Mouse (Mus musculus) limb, embryonic 12.5 days (tissue): ENCODE measurements around the gene Rpl18a. TPM values are rescaled to one million over a fixed set of nuclear protein-coding genes. Genes with fewer than 3 reads are reported as not detected.
"Not testable (repeated sequence)": the region's sequence is repeated elsewhere in the genome, so short reads cannot be mapped to it uniquely, and the experiment has no call there.

Experiments used
- ATAC-seq: fragments of 200-750 bp; cut with Nextera tagmentation; 2 replicates; pipeline ENCODE4 v1.8.0; 2017; ENCODE audit warnings: low read depth, moderate TSS enrichment; ENCODE audit not compliant: insufficient number of reproducible peaks, insufficient read depth, low FRiP score, low TSS enrichment
- H3K27ac ChIP-seq: fragments of 300-500 bp; sonication (generic); 2 replicates; pipeline ENCODE4 v1.5.1; 2016; ENCODE audit warnings: mild to moderate bottlenecking, moderate library complexity
- H3K27me3 ChIP-seq: fragments of 300-500 bp; sonication (generic); 2 replicates; pipeline ENCODE4 v1.6.1; 2016; ENCODE audit warnings: mild to moderate bottlenecking, moderate library complexity
- H3K36me3 ChIP-seq: fragments of 300-500 bp; sonication (generic); 2 replicates; pipeline ENCODE4 v1.6.1; 2016; ENCODE audit warnings: mild to moderate bottlenecking, moderate library complexity
- H3K4me1 ChIP-seq: fragments of 300-500 bp; sonication (generic); replicated peaks from 2 replicates; pipeline ENCODE4 v1.6.1; 2016
- H3K4me2 ChIP-seq: fragments of 300-500 bp; sonication (generic); 2 replicates; pipeline ENCODE4 v1.6.1; 2016; ENCODE audit warnings: mild to moderate bottlenecking, moderate library complexity
- H3K4me3 ChIP-seq: fragments of 300-500 bp; sonication (generic); replicated peaks from 2 replicates; pipeline ENCODE4 v1.5.1; 2016; ENCODE audit warnings: mild to moderate bottlenecking
- H3K9ac ChIP-seq: fragments of 300-500 bp; sonication (generic); replicated peaks from 2 replicates; pipeline ENCODE4 v1.6.1; 2016; ENCODE audit warnings: mild to moderate bottlenecking, moderate library complexity
- H3K9me3 ChIP-seq: fragments of 300-500 bp; sonication (generic); 2 replicates; pipeline ENCODE4 v1.6.1; 2016; ENCODE audit warnings: mild to moderate bottlenecking, moderate library complexity
- WGBS: fragments of 180-500 bp; shearing (Covaris S2); methylation state at CpG from one replicate; pipeline ENCODE4 v1.1.7; 2016; 5-methylcytosine and 5-hydroxymethylcytosine counted together
- polyA plus RNA-seq: library from polyadenylated mRNA; unstranded; fragments of >200 nt; fragmentation: Nextera tagmentation; extraction: Ambion mirVana; gene quantifications from 2 replicates; pipeline ENCODE4 v1.2.1, GENCODE M21; 2016

The Rpl18a gene
- polyA plus RNA-seq, 1 experiment from 2014 or later = 3,693 TPM

DNA sequence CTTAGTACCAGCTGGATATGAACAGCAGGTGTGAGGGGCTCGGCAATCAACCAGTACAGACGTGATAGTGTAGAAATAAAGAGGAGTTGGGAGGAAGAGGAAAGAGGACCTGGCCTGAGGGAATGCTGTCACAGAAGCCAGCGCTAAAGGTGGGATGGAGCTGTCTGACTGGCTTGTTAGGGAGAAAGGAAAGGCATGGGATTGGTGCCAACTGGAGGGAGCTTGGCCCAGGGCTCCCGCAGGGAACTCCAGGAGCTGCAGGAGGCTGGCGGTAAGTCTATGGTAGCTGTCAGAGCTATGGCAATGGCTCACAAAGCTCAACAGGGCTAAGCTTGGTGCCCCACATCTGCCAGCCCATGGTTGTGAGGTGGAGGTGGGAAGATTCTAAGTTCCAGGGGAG lies 5.0 kb upstream of the Rpl18a start:
- Histone ChIP-seq H3K9me3 (no peaks in the 10 kb centered on the region), H3K9ac (no peak overlapping the region), H3K27me3 (peaks cover 8% of the 10 kb centered on the region; the same call in 1 of the 2 replicates), H3K4me1 (peaks cover 22% of the 10 kb centered on the region), H3K4me2 (no peak overlapping the region), H3K36me3 (no peaks in the 10 kb centered on the region), H3K27ac (no peak overlapping the region), H3K4me3 (no peak overlapping the region)
- 41% methylated on average over 5 of the region's 5 CpGs for WGBS
- no peak for ATAC-seq

DNA sequence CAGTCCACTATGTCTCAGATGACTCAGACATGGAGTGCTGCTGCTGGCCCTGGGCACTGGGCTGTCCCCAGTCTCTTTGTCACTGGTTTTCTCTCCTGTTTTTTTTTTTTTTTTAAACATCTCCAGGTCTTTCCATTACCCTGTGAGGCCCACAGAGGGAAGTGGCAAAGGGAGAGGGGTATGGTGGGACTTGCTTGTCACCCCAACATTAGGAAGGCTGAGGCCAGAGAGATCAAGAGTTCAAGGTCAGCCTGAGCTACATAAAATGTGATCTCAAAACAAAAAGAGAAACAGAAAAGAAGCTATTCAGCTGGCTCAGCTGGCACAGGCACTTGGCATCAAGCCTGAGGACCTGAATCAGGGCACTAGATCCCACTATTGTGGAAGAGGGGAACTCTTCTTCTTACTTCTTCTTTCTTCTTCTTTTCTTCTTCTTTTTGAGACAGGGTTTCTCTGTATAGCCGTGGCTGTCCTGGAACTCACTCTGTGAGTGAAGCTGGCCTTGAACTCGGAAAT lies 3.7 kb upstream of the Rpl18a start:
- H3K9ac ChIP-seq = no peak overlapping the region
- H3K36me3 ChIP-seq = peaks cover 4% of the 10 kb centered on the region
- ATAC-seq = no peak
- H3K27me3 ChIP-seq = peaks cover 8% of the 10 kb centered on the region; the same call in 1 of the 2 replicates
- H3K4me2 ChIP-seq = no peak overlapping the region
- H3K4me1 ChIP-seq = peaks cover 18% of the 10 kb centered on the region
- H3K9me3 ChIP-seq = no peaks in the 10 kb centered on the region
- H3K27ac ChIP-seq = no peak overlapping the region
- WGBS = 78% methylated on average over 2 of the region's 2 CpGs
- H3K4me3 ChIP-seq = no peak overlapping the region

DNA sequence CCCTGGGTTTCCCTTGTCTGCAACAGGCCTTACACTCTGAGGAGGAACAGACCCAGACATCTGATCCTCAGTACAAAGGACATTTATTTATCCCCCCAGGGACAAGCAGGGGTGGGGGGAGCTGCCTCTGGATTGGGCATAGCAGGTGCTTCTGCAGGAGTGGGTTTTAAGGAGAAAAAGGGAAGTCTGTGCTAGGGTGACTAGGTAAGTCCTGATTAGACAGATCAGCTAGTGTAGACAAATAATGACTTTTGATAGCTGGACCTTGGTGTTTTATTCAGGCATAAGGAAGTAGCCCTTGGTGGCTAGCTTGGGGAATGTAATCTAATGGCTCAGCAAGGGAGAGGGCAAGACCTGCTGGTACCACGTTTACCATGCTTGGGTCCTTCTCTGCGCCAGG lies 2.0 kb upstream of the Rpl18a start:
- no peak overlapping the region for H3K4me2 ChIP-seq
- H3K36me3 ChIP-seq = peaks cover 21% of the 10 kb centered on the region
- peaks cover 18% of the 10 kb centered on the region for H3K27me3 ChIP-seq
- H3K9ac ChIP-seq = no peak overlapping the region
- H3K4me1 ChIP-seq = peaks cover 16% of the 10 kb centered on the region
- H3K4me3 ChIP-seq = no peak overlapping the region
- 86% methylated on average over 2 of the region's 2 CpGs for WGBS
- no peaks in the 10 kb centered on the region for H3K9me3 ChIP-seq
- H3K27ac ChIP-seq = no peak overlapping the region
- no peak for ATAC-seq

DNA sequence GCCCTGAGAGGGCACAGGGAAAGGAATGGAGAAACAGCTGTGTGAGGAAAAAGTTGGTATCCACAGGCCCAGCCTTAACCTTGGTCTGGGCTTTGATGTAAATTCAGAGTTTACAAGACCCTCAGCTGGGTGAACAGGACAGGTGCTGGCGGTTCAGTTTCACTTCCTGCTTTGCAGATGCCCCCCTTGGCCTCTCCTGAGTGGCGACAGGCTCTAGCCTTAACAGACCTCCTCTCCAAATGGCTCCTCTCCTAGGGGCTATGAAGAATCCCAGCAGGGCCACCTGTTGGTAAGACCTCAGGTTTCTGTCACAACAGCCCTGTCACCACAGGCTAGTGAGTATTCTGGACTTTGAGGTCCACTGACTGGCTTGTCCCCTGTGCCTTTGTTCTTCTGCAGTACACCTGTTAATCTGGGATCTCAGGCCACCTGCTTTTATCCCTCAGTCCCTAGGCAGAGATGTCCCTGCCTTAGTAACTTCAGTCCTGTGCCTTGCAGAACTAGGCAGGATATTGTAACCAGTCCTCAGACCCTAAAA lies 1.5 kb upstream of the Rpl18a start:
- ATAC-seq = no peak
- peaks cover 16% of the 10 kb centered on the region for H3K4me1 ChIP-seq
- 31% methylated on average over 2 of the region's 2 CpGs for WGBS
- H3K27ac ChIP-seq = 0 out of 2 replicates have a peak overlapping the region, but pooled peaks have one; percentile 29
- peak overlapping the region; percentile 85; the same call in 1 of the 2 replicates for H3K4me3 ChIP-seq
- H3K27me3 ChIP-seq = peaks cover 23% of the 10 kb centered on the region
- H3K36me3 ChIP-seq = peaks cover 26% of the 10 kb centered on the region
- H3K4me2 ChIP-seq = peak overlapping the region; percentile 85
- no peaks in the 10 kb centered on the region for H3K9me3 ChIP-seq
- peak overlapping the region; percentile 42 for H3K9ac ChIP-seq

DNA sequence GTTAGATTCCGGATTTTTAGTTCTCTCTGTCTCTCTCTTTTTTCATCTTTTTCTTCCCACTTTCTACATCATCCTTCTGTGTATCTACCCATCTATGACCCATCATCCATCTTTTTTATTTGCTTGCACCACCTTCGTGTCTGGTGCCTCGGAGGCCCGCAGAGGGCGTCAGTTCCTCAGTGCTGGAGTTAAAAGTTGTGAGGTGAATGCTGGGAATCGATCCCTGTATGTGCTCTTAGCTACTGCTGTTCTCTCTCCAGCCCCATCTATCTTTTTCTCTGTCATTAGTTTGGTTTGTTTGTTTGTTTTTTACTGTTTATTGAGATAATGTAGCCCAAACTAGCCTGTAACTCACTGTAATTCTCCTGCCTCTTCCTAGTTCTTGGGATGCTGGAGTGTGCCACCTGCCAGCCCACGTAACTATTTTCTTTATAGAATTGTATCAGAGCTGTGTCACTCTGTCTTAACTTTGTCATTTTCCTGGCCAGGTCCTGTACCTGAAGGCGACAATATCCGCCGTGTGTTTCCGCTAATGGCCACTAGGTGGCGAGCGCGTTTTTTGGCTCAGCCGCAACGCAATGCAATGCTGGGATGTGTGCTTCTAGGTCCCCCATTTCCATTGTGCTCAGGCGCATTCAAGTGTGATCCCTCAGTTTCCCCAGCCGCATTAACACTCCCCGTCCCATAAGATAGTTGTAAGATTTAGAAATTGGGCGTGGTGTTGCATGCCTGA lies 635 bp upstream of the Rpl18a start:
- H3K9ac ChIP-seq = peak overlapping the region; percentile 75

DNA sequence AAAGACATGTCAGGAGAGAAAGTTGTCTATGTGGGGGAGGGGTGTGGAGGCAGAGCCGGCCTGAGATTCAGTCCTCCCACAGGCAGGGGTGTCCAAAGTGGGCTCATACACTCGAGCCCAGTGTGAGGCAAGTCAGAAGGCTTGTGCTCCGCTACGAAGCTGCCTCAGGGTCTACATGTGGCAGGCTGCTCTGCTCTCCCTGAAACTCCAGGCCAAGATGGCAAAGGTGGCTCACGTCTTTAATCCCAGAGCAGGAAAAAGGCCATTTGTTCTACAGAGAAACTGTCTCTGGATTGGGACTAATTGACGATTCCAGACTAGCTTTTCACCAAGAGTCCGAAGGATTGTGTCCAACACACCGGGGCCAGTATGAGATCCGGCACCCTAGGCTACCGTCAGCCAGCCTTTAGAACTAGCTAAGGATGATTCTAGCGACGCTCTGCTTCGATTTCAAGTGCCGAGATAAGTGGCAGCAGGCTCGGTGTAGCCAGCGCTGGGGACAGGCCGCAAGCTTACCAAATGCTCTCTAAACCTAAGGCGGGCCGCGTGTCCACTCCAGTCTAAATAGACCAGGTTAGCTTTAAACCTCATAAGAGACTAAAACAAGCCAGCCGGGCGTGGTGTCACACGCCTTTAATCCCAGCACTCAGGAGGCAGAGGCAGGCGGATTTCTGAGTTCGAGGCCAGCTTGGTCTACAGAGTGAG lies 744 bp downstream of the Rpl18a start:
- WGBS = 4% methylated on average over 25 of the region's 25 CpGs
- no peak for ATAC-seq

More for the DNA sequence above, 635 bp upstream of the Rpl18a start:
- Histone ChIP-seq H3K9me3 (no peaks in the 10 kb centered on the region), H3K27ac (peak overlapping the region; percentile 87), H3K4me3 (peak overlapping the region; percentile 85), H3K4me2 (peak overlapping the region; percentile 85), H3K36me3 (peaks cover 32% of the 10 kb centered on the region), H3K4me1 (peaks cover 22% of the 10 kb centered on the region), H3K27me3 (peaks cover 31% of the 10 kb centered on the region)
- peak; percentile 39 for ATAC-seq
- 1% methylated on average over 20 of the region's 20 CpGs for WGBS

DNA sequence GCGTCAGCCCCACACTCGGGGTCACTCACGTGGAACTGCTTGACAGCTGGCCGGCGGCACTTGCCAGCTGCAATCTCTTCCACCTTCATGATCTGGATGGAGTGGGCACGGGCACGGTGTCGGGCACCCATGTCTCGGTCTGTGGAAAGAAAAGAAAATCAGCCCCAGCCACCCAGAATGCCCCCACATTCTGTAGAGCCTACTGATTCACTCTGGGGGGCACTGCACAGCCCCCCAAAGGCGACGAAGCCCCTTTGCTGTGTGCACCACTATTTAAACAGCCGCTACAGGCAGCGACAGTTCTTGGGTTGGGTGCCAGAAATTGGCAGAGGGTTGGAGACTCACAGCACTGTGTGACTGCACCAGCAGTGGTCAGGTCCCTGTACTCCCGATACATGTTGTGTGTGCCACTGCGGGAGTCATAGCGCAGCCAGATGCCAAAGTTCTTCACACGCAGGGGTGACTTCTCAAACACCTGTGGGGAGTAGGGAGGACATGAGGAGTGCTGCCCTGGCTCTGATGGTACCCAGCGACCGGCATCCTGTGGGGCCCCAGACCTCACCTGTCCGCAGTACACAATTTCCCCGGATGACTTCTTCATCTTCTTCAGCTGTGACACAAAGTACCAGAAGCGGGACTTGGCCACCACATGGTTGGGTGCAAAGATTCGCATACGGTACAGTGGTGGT lies 1.5 kb downstream of the Rpl18a start:
- Histone ChIP-seq H3K4me3 (peak overlapping the region; percentile 85), H3K36me3 (peaks cover 32% of the 10 kb centered on the region), H3K27me3 (peaks cover 45% of the 10 kb centered on the region), H3K4me2 (peak overlapping the region; percentile 98), H3K4me1 (peaks cover 39% of the 10 kb centered on the region)
- H3K27ac ChIP-seq, H3K9ac ChIP-seq, H3K9me3 ChIP-seq, ATAC-seq: not testable (repeated sequence)
- 83% methylated on average over 24 of the region's 24 CpGs for WGBS

More for the DNA sequence above, 744 bp downstream of the Rpl18a start:
- Histone ChIP-seq H3K4me2 (peak overlapping the region; percentile 98), H3K27me3 (peaks cover 37% of the 10 kb centered on the region), H3K9me3 (no peaks in the 10 kb centered on the region), H3K4me3 (peak overlapping the region; percentile 85), H3K36me3 (peaks cover 32% of the 10 kb centered on the region), H3K4me1 (peaks cover 36% of the 10 kb centered on the region), H3K27ac (peak overlapping the region; percentile 66; the same call in 1 of the 2 replicates), H3K9ac (peak overlapping the region; percentile 90)

DNA sequence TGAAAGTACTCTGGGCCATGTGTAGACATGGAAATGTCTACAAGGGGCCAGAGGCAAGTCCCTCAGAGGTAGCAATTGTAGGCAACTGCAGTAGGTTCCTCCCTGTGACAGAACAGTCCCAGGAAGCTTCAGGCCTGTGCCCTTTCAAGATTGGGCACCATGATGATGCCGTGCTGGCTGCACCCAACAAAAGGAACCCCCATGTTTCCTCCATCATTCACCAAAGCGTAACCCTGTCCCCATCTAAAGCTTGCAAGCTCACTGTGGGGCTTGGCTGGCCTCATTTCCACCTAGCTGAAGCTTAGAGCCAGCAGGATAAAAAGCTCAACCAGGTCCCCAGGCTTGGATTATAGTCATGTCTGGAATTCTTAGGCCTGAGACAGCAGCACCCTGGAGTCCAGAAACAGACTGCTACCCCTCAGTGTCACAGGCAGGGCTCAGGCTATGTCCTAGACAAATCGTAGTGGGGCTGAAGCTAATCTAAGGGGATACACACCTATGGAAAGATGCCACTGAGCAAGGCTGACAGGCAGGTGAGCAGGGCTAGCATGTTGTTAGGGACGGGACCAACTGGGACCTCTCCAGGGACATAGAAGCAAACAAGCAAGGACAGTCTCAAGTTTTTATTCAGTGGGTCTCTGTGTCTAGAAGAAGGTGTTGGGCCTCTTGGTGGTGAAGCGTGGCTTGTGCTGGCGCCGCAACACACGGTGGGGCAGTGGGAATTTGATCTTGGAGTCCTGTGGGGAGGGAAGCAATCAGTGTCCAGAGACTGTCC lies 2.3 kb downstream of the Rpl18a start:
- no peak for ATAC-seq
- Histone ChIP-seq H3K9me3 (no peaks in the 10 kb centered on the region), H3K27me3 (peaks cover 52% of the 10 kb centered on the region), H3K27ac (no peak overlapping the region), H3K4me1 (peaks cover 39% of the 10 kb centered on the region), H3K4me3 (no peak overlapping the region), H3K9ac (no peak overlapping the region), H3K36me3 (peaks cover 32% of the 10 kb centered on the region), H3K4me2 (no peak overlapping the region)
- 91% methylated on average over 8 of the region's 8 CpGs for WGBS

DNA sequence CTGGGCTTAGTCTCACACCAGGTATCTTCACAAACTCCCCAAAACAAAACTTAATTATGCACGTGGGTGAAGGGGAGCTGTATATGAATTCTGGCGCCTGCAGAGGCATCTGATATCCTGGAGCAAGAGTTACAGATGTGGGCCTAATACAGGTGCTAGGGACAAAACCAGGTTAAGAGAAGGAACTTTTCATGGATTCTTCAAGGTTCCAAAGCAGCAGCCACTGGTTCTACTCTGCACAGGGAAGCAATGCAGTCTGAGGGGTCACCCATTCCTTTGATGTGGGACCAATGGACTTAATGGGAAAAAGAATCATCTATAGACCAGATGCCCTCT lies 2.9 kb downstream of the Rpl18a start:
- Histone ChIP-seq H3K4me3 (no peak overlapping the region), H3K9me3 (no peaks in the 10 kb centered on the region), H3K27me3 (peaks cover 55% of the 10 kb centered on the region), H3K4me2 (no peak overlapping the region), H3K4me1 (peaks cover 39% of the 10 kb centered on the region), H3K27ac (no peak overlapping the region), H3K9ac (no peak overlapping the region), H3K36me3 (peaks cover 32% of the 10 kb centered on the region)
- WGBS = 73% methylated on average over 2 of the region's 2 CpGs
- ATAC-seq = no peak

DNA sequence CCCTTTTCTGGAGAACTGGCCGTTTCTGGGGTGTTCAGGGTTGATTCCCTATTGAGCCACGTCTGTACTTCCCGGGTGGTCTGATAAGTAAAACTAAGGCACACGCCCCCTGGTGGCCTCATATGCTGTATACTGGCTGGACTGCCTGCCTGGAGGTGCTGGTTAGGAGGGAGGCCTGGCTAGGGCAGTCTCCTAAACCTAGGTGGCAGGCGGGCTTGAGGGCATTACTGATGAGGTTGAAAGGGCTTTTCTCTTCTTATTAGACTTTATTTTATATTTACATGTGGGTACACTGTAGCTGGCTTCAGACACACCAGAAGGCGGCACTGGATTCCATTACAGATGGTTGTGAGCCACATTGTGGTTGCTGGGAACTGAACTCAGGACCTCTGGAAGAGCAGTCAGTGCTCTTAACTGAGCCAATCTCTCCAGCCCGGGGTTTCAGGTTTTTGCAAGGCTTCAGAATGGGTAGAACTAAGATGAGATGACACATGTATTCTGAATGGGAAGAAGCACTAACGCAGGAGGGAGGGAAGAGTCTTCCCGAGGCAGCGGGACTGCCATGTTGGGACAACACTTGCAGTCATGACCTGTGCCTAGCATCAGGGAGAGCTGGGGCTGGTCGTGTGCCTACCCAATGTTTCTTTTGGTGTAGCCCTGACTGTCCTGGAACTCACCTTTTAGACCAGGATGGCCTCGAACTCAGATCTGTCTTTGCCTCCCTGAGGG lies 3.4 kb downstream of the Rpl18a start:
- Histone ChIP-seq H3K36me3 (peaks cover 32% of the 10 kb centered on the region), H3K9me3 (no peaks in the 10 kb centered on the region), H3K4me3 (no peak overlapping the region), H3K27me3 (peaks cover 60% of the 10 kb centered on the region), H3K27ac (no peak overlapping the region), H3K4me2 (no peak overlapping the region), H3K4me1 (peaks cover 38% of the 10 kb centered on the region), H3K9ac (no peak overlapping the region)
- no peak for ATAC-seq
- 31% methylated on average over 12 of the region's 12 CpGs for WGBS
